Mouse (Mus musculus): Measurements from ENCODE around the gene Hmgn3. TPM values are rescaled to one million over a fixed set of nuclear protein-coding genes. Genes with fewer than 3 reads are reported as not detected.

Gene Hmgn3
- polyA plus RNA-seq, 1 experiment: 9.0 TPM

DNA sequence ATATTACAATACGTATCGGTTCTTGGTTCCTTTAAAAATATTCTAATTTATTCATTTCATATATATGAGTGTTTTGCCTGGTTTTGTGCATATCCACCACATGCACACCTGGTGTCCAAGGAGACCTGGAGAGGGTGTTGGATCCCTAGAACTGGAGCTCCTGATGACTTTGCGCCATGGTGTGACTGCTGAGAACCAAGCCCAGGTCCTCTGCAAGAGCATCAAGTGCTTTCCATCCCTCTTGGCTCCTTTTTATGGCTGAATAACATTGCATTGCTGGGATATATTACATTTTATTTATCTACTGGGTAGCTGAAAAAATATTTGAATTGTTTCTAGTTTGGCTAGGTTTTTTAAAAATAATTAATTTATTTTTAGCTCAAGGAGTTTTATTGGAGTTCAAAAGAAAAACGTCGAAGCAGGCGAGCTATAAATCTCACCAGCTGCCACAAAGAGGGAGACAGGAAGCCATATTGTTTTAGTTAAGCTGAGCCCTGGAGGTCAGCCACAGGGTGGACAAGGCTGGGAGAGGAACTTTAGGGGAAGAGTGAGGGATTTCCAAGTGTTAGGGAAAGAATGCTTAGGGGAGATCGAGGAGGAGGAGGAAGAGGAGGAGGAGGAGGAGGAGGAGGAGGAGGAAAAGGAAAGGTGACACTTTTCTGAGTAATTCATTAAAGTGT is 62.6 kb downstream of the Hmgn3 start:
- Histone ChIP-seq H3K27ac (ENCODE audit: control insufficient read depth, insufficient read depth, low read length) (no peak overlapping the region), H3K27me3 (ENCODE audit: control insufficient read depth, insufficient read depth, low read length) (no peaks in the 10 kb centered on the region), H3K36me3 (ENCODE audit: control insufficient read depth, insufficient read depth, low read length) (no peaks in the 10 kb centered on the region), H3K4me1 (replicated peaks; ENCODE audit: control insufficient read depth, insufficient read depth, low read length) (no peaks in the 10 kb centered on the region), H3K4me3 (ENCODE audit: control insufficient read depth, insufficient read depth, low read length) (no peak overlapping the region)
- 70% methylated on average over 7 of the region's 7 CpGs for WGBS
- TF ChIP-seq CTCF (IDR thresholded peaks at IDR 0.05; ENCODE audit: borderline replicate concordance, control insufficient read depth, extremely low read depth, insufficient read depth, low read length, poor library complexity) (no peak), POLR2A (IDR thresholded peaks at IDR 0.05; ENCODE audit: control insufficient read depth, extremely low read depth, insufficient read depth, low read length, poor library complexity) (no peak)
- DNase-seq: no peak

DNA sequence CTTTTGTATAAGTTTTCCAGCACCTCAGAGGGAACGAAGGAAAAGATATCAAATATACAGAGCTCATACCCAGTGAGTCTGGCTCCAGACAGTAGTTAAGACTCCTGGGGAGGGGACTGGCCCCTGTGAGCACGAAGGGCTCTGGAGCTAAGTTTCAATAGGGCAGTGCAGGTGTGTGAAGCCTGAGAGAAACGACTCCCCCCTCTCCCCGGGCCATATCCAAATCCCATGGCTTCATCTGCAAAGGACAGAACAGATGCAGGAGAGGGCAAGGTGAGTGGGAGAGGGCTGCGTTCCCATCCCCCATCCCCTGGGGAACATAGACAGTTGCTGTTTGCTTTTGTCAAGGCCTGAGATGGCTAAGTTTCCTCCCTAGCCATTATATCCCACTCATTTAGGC is 63.4 kb downstream of the Hmgn3 start:
- no peak for DNase-seq
- H3K27me3 ChIP-seq (ENCODE audit: control insufficient read depth, insufficient read depth, low read length): no peaks in the 10 kb centered on the region
- no peak overlapping the region for H3K27ac ChIP-seq (ENCODE audit: control insufficient read depth, insufficient read depth, low read length)
- H3K36me3 ChIP-seq (ENCODE audit: control insufficient read depth, insufficient read depth, low read length): no peaks in the 10 kb centered on the region
- TF ChIP-seq POLR2A (IDR thresholded peaks at IDR 0.05; ENCODE audit: control insufficient read depth, extremely low read depth, insufficient read depth, low read length, poor library complexity) (no peak), CTCF (IDR thresholded peaks at IDR 0.05; ENCODE audit: borderline replicate concordance, control insufficient read depth, extremely low read depth, insufficient read depth, low read length, poor library complexity) (no peak)
- 92% methylated on average over 5 of the region's 5 CpGs for WGBS
- H3K4me3 ChIP-seq (ENCODE audit: control insufficient read depth, insufficient read depth, low read length): no peak overlapping the region
- H3K4me1 ChIP-seq (replicated peaks; ENCODE audit: control insufficient read depth, insufficient read depth, low read length): no peaks in the 10 kb centered on the region

DNA sequence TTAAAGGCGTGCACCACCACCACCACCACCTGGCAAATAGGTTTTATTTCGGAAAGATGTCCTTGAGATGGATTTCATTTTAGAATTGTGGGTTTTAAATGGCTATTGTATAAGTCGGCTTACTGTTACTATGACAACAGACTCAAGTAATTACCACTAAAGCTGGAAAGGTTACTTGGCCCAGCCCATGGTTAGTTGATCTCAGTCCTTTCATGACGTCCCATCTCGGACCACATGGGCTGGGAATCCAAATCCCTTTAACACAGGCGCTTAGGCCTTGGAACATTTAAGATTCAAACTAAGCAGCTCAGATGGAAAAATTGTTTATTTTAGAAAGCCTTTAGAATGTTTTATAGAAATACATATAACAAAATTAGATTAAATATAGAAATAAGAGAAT is 64.2 kb downstream of the Hmgn3 start:
- H3K27ac ChIP-seq (ENCODE audit: control insufficient read depth, insufficient read depth, low read length): no peak overlapping the region
- no peaks in the 10 kb centered on the region for H3K27me3 ChIP-seq (ENCODE audit: control insufficient read depth, insufficient read depth, low read length)
- H3K4me3 ChIP-seq (ENCODE audit: control insufficient read depth, insufficient read depth, low read length): no peak overlapping the region
- 97% methylated on average over 6 of the region's 6 CpGs for WGBS
- no peaks in the 10 kb centered on the region for H3K36me3 ChIP-seq (ENCODE audit: control insufficient read depth, insufficient read depth, low read length)
- no peaks in the 10 kb centered on the region for H3K4me1 ChIP-seq (replicated peaks; ENCODE audit: control insufficient read depth, insufficient read depth, low read length)
- TF ChIP-seq CTCF (IDR thresholded peaks at IDR 0.05; ENCODE audit: borderline replicate concordance, control insufficient read depth, extremely low read depth, insufficient read depth, low read length, poor library complexity) (no peak), POLR2A (IDR thresholded peaks at IDR 0.05; ENCODE audit: control insufficient read depth, extremely low read depth, insufficient read depth, low read length, poor library complexity) (no peak)
- no peak for DNase-seq

DNA sequence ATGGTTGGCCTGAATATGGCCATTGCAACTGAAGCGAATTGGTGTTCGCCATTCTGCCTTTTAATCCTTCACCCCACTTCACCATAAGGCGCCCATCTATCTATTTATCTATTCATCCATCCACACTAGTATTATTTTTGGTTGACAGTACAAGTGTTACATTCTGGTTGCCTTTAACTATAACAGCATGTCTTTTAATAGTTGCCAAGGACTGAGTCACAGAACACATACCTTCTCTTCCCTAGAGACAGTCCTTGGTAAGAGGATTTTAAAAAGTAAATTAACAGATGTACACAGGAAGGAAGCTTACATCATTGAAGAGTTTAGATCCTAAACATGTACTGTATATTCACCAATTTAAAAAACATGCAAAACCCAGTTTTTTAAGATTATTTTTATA is 66.8 kb downstream of the Hmgn3 start:
- 100% methylated on average over 3 of the region's 3 CpGs for WGBS
- no peak overlapping the region for H3K27ac ChIP-seq (ENCODE audit: control insufficient read depth, insufficient read depth, low read length)
- DNase-seq: no peak
- H3K4me1 ChIP-seq (replicated peaks; ENCODE audit: control insufficient read depth, insufficient read depth, low read length): no peaks in the 10 kb centered on the region
- no peaks in the 10 kb centered on the region for H3K27me3 ChIP-seq (ENCODE audit: control insufficient read depth, insufficient read depth, low read length)
- no peaks in the 10 kb centered on the region for H3K36me3 ChIP-seq (ENCODE audit: control insufficient read depth, insufficient read depth, low read length)
- no peak for TF ChIP-seq POLR2A (IDR thresholded peaks at IDR 0.05; ENCODE audit: control insufficient read depth, extremely low read depth, insufficient read depth, low read length, poor library complexity)
- H3K4me3 ChIP-seq (ENCODE audit: control insufficient read depth, insufficient read depth, low read length): no peak overlapping the region

DNA sequence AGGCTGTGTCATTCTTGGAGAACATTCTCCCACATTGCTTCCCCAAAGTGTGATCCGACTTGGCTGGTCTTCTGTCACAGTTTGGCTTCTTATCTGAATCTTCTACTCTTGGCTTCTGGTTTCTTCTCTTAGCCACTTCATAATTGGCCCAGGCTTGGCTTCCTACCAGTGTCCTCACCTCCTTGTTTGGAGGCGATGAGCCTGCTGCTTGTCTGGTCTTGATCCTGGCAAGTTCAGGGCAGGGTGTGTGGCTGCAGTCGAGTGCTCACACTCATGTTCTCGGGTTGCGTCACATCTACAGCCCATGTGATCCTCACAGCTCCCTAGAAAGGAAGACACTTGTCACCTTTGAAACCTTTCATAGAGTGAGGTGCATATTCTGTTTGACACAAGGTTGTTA is 78.2 kb downstream of the Hmgn3 start:
- 88% methylated on average over 5 of the region's 5 CpGs for WGBS
- no peaks in the 10 kb centered on the region for H3K27me3 ChIP-seq (ENCODE audit: control insufficient read depth, insufficient read depth, low read length)
- no peaks in the 10 kb centered on the region for H3K36me3 ChIP-seq (ENCODE audit: control insufficient read depth, insufficient read depth, low read length)
- H3K27ac ChIP-seq (ENCODE audit: control insufficient read depth, insufficient read depth, low read length): no peak overlapping the region
- DNase-seq: no peak
- no peak for TF ChIP-seq POLR2A (IDR thresholded peaks at IDR 0.05; ENCODE audit: control insufficient read depth, extremely low read depth, insufficient read depth, low read length, poor library complexity)
- H3K4me1 ChIP-seq (replicated peaks; ENCODE audit: control insufficient read depth, insufficient read depth, low read length): no peaks in the 10 kb centered on the region
- no peak overlapping the region for H3K4me3 ChIP-seq (ENCODE audit: control insufficient read depth, insufficient read depth, low read length)

DNA sequence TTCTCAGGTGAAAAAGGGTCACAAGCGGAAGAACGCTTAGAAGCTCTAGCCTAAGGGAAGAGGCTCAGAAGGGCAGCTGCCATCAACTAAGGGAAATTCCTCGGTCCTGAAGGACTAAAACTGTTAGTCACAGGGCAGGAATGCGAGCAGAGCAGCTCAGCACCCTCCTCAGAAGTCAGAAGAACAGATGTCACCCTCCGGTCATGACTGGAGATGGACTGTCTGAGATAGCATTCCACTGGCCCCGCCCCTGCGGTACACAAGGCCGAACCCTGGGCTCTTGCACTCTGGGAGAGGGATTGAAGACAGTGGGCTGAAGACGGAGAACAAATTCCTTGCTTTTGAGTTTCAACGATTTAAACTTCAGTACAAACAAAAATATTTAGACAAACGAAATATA is 85.2 kb downstream of the Hmgn3 start:
- 92% methylated on average over 11 of the region's 11 CpGs for WGBS
- no peaks in the 10 kb centered on the region for H3K4me1 ChIP-seq (replicated peaks; ENCODE audit: control insufficient read depth, insufficient read depth, low read length)
- no peak overlapping the region for H3K27ac ChIP-seq (ENCODE audit: control insufficient read depth, insufficient read depth, low read length)
- no peaks in the 10 kb centered on the region for H3K27me3 ChIP-seq (ENCODE audit: control insufficient read depth, insufficient read depth, low read length)
- TF ChIP-seq POLR2A (IDR thresholded peaks at IDR 0.05; ENCODE audit: control insufficient read depth, extremely low read depth, insufficient read depth, low read length, poor library complexity) (no peak), CTCF (IDR thresholded peaks at IDR 0.05; ENCODE audit: borderline replicate concordance, control insufficient read depth, extremely low read depth, insufficient read depth, low read length, poor library complexity) (no peak)
- DNase-seq: no peak
- H3K4me3 ChIP-seq (ENCODE audit: control insufficient read depth, insufficient read depth, low read length): no peak overlapping the region
- H3K36me3 ChIP-seq (ENCODE audit: control insufficient read depth, insufficient read depth, low read length): no peaks in the 10 kb centered on the region

Other genes with a start within 250 kb of the Hmgn3 start
- gene Phip, start 171.2 kb downstream of the Hmgn3 start, polyA plus RNA-seq (2012; rRNA removed): 9.1 and 11.8 TPM in 2 replicates

Measured in thymus, adult 2 months (tissue).